Mouse (Mus musculus) mesoderm, embryonic 11.5 days (tissue): ENCODE results near the gene Lama2.
"Not testable (repeated sequence)": the region's sequence is repeated elsewhere in the genome, so short reads cannot be mapped to it uniquely, and the experiment has no call there.

Source experiments
- DNase-seq: peaks from one replicate; pipeline ENCODE4 v3.0.0-alpha.2; 2012; ENCODE audit warnings: low read depth, low spot score

The Lama2 gene

GRCm38 (mm10) chr10:26936056-26936455 is 683.5 kb downstream of the Lama2 start:
- DNase-seq, result not testable (repeated sequence)
